In genomic region chr8:71988110-71988866, GRCm38 (mm10) we compare ENCODE assay signal across 8 mouse cellular contexts. TPM values are rescaled to one million over a fixed set of nuclear protein-coding genes. Genes with fewer than 3 reads are reported as not detected.
DNase-seq lines count a peak whose midpoint lies in the region; ATAC-seq lines count a peak whose summit lies in the region.

No protein-coding gene starts in this region.

- no peak for ATAC-seq in erythroblast, adult 5-6 weeks (replicated peaks; ENCODE audit: low FRiP score, poor library complexity, severe bottlenecking)
- peak; percentile 60; the same call in 1 of the 2 replicates for ATAC-seq in embryonic facial prominence, embryonic 11.5 days (replicated peaks; ENCODE audit: insufficient number of reproducible peaks, low FRiP score, low TSS enrichment, low read depth)
- peak; percentile 54 for ATAC-seq in heart, embryonic 15.5 days (replicated peaks; ENCODE audit: insufficient number of reproducible peaks, insufficient read depth, low FRiP score, low read depth)
- ATAC-seq in liver, embryonic 11.5 days (replicated peaks; ENCODE audit: low FRiP score), result peak; percentile 54; the same call in 1 of the 2 replicates
- ATAC-seq in stomach, embryonic 14.5 days (ENCODE audit: insufficient number of reproducible peaks, insufficient read depth, low FRiP score, low read depth), result peak; percentile 67

- no peaks in the 10 kb centered on the region for H3K9me3 ChIP-seq in erythroblast, embryonic 14.5 days (ENCODE audit: control insufficient read depth, low read length)
- H3K9me3 ChIP-seq in embryonic facial prominence, embryonic 11.5 days (replicated peaks; ENCODE audit: control insufficient read depth, low read length), result no peaks in the 10 kb centered on the region
- no peaks in the 10 kb centered on the region for H3K9me3 ChIP-seq in heart, embryonic 15.5 days (replicated peaks)
- H3K9me3 ChIP-seq in liver, embryonic 11.5 days (ENCODE audit: control insufficient read depth, low read length), result no peaks in the 10 kb centered on the region
- no peaks in the 10 kb centered on the region for H3K9me3 ChIP-seq in stomach, embryonic 14.5 days (ENCODE audit: control insufficient read depth, low read depth, low read length)

- H3K27ac ChIP-seq in embryonic facial prominence, embryonic 11.5 days (replicated peaks; ENCODE audit: low read depth, low read length), result no peak overlapping the region
- no peak overlapping the region for H3K27ac ChIP-seq in heart, embryonic 15.5 days
- H3K27ac ChIP-seq in liver, embryonic 11.5 days (ENCODE audit: low read depth, low read length), result no peak overlapping the region
- H3K27ac ChIP-seq in stomach, embryonic 14.5 days (ENCODE audit: low read length), result no peak overlapping the region

- H3K9ac ChIP-seq in embryonic facial prominence, embryonic 11.5 days (replicated peaks; ENCODE audit: low read length), result peak overlapping the region; percentile 60
- peak overlapping the region; percentile 51; the same call in 1 of the 2 replicates for H3K9ac ChIP-seq in heart, embryonic 15.5 days
- H3K9ac ChIP-seq in liver, embryonic 11.5 days (ENCODE audit: low read depth, low read length), result peak overlapping the region; percentile 53; the same call in 1 of the 2 replicates
- 0 out of 2 replicates have a peak overlapping the region, but pooled peaks have one; percentile 28 for H3K9ac ChIP-seq in stomach, embryonic 14.5 days (replicated peaks; ENCODE audit: low read depth, low read length)

- no peaks in the 10 kb centered on the region for H3K4me1 ChIP-seq in erythroblast, embryonic 14.5 days (ENCODE audit: control insufficient read depth)
- H3K4me1 ChIP-seq in embryonic facial prominence, embryonic 11.5 days (ENCODE audit: control insufficient read depth, insufficient read depth, low read length), result no peaks in the 10 kb centered on the region
- no peaks in the 10 kb centered on the region for H3K4me1 ChIP-seq in heart, embryonic 15.5 days (replicated peaks)
- H3K4me1 ChIP-seq in liver, embryonic 11.5 days (replicated peaks; ENCODE audit: control insufficient read depth, insufficient read depth, low read length), result no peaks in the 10 kb centered on the region
- no peaks in the 10 kb centered on the region for H3K4me1 ChIP-seq in stomach, embryonic 14.5 days (ENCODE audit: control insufficient read depth, insufficient read depth, low read length)

- H3K4me2 ChIP-seq in embryonic facial prominence, embryonic 11.5 days (ENCODE audit: low read depth, low read length), result peak overlapping the region; percentile 64
- H3K4me2 ChIP-seq in heart, embryonic 15.5 days, result peak overlapping the region; percentile 75
- peak overlapping the region; percentile 64 for H3K4me2 ChIP-seq in liver, embryonic 11.5 days
- H3K4me2 ChIP-seq in stomach, embryonic 14.5 days (replicated peaks; ENCODE audit: low read depth, low read length), result peak overlapping the region; percentile 55

- peak; percentile 67 for DNase-seq in embryonic facial prominence, embryonic 11.5 days (ENCODE audit: low spot score)
- DNase-seq in kidney, postnatal 14 days, result peak; percentile 70
- peak; percentile 38 for DNase-seq in liver, embryonic 11.5 days (ENCODE audit: low spot score)
- peak; percentile 69 for DNase-seq in naive thymus-derived CD4-positive, alpha-beta T cell, adult 2 months (ENCODE audit: low read depth)

- peak overlapping the region; percentile 38 for H3K4me3 ChIP-seq in erythroblast, embryonic 14.5 days (replicated peaks)
- peak overlapping the region; percentile 32 for H3K4me3 ChIP-seq in embryonic facial prominence, embryonic 11.5 days (ENCODE audit: low read depth, low read length)
- H3K4me3 ChIP-seq in heart, embryonic 15.5 days, result peak overlapping the region; percentile 53
- H3K4me3 ChIP-seq in liver, embryonic 11.5 days (ENCODE audit: low read depth, low read length), result peak overlapping the region; percentile 44
- peak overlapping the region; percentile 37 for H3K4me3 ChIP-seq in stomach, embryonic 14.5 days (ENCODE audit: low read depth, low read length)

- no peaks in the 10 kb centered on the region for H3K36me3 ChIP-seq in erythroblast, embryonic 14.5 days (ENCODE audit: control insufficient read depth)
- no peaks in the 10 kb centered on the region for H3K36me3 ChIP-seq in embryonic facial prominence, embryonic 11.5 days (replicated peaks; ENCODE audit: control insufficient read depth, insufficient read depth, low read depth, low read length)
- H3K36me3 ChIP-seq in heart, embryonic 15.5 days, result no peaks in the 10 kb centered on the region
- H3K36me3 ChIP-seq in liver, embryonic 11.5 days (ENCODE audit: control insufficient read depth, insufficient read depth, low read length), result no peaks in the 10 kb centered on the region
- H3K36me3 ChIP-seq in stomach, embryonic 14.5 days (ENCODE audit: control insufficient read depth, insufficient read depth, low read length), result no peaks in the 10 kb centered on the region

- H3K27me3 ChIP-seq in erythroblast, embryonic 14.5 days (ENCODE audit: control insufficient read depth), result no peaks in the 10 kb centered on the region; the same call in 1 of the 2 replicates
- H3K27me3 ChIP-seq in embryonic facial prominence, embryonic 11.5 days (ENCODE audit: control insufficient read depth, insufficient read depth, low read length), result no peaks in the 10 kb centered on the region
- H3K27me3 ChIP-seq in heart, embryonic 15.5 days, result peaks cover 4% of the 10 kb centered on the region; the same call in 1 of the 2 replicates
- H3K27me3 ChIP-seq in liver, embryonic 11.5 days (replicated peaks; ENCODE audit: control insufficient read depth, insufficient read depth, low read length), result no peaks in the 10 kb centered on the region
- no peaks in the 10 kb centered on the region for H3K27me3 ChIP-seq in stomach, embryonic 14.5 days (ENCODE audit: control insufficient read depth, insufficient read depth, low read length)

- WGBS in embryonic facial prominence, embryonic 11.5 days, result 8% methylated on average over 24 of the region's 24 CpGs
- 13% methylated on average over 24 of the region's 24 CpGs for WGBS in heart, embryonic 15.5 days
- WGBS in liver, embryonic 11.5 days, result 11% methylated on average over 24 of the region's 24 CpGs
- WGBS in stomach, embryonic 14.5 days, result 11% methylated on average over 24 of the region's 24 CpGs

RNA-seq across cellular contexts. Expression of gene Cyp4f18, which starts 21.1 kb away (rescaled TPM):
- polyA plus RNA-seq in erythroblast, embryonic 14.5 days (2012), result 0.16 and 0.19 TPM in 2 replicates
- 15.3 and 25.2 TPM in 2 replicates for total RNA-seq in erythroblast, adult 5-6 weeks (2015; ENCODE audit: low replicate concordance)
- 7.7 and 10.3 TPM in 2 replicates for total RNA-seq in erythroblast, adult 5-6 weeks (2017; ENCODE audit: low replicate concordance)
- polyA plus RNA-seq in embryonic facial prominence, embryonic 11.5 days (2014; fragmentation: Nextera tagmentation; extraction: Ambion mirVana), result 0.36 and 0.71 TPM in 2 replicates
- 1.1 and 1.5 TPM in 2 replicates for polyA plus RNA-seq in heart, embryonic 15.5 days (2015; fragmentation: Nextera tagmentation; extraction: Ambion mirVana)
- polyA plus RNA-seq in liver, embryonic 11.5 days (2014; fragmentation: Nextera tagmentation; extraction: Ambion mirVana), result 0.60 and 2.1 TPM in 2 replicates
- 1.6 and 2.1 TPM in 2 replicates for polyA plus RNA-seq in stomach, embryonic 14.5 days (2014; fragmentation: Nextera tagmentation; extraction: Ambion mirVana)

RNA-seq across cellular contexts. Expression of gene Zfp961, which starts 37.5 kb away (rescaled TPM):
- polyA plus RNA-seq in erythroblast, embryonic 14.5 days (2012), result 0.03 and 0.12 TPM in 2 replicates
- total RNA-seq in erythroblast, adult 5-6 weeks (2015; ENCODE audit: low replicate concordance), result 11.7 and 15.8 TPM in 2 replicates
- total RNA-seq in erythroblast, adult 5-6 weeks (2017; ENCODE audit: low replicate concordance), result 8.6 and 9.1 TPM in 2 replicates
- polyA plus RNA-seq in embryonic facial prominence, embryonic 11.5 days (2014; fragmentation: Nextera tagmentation; extraction: Ambion mirVana), result 30.9 and 32.1 TPM in 2 replicates
- 9.6 and 12.6 TPM in 2 replicates for polyA plus RNA-seq in heart, embryonic 15.5 days (2015; fragmentation: Nextera tagmentation; extraction: Ambion mirVana)
- 22.7 and 24.1 TPM in 2 replicates for polyA plus RNA-seq in liver, embryonic 11.5 days (2014; fragmentation: Nextera tagmentation; extraction: Ambion mirVana)
- polyA plus RNA-seq in stomach, embryonic 14.5 days (2014; fragmentation: Nextera tagmentation; extraction: Ambion mirVana), result 22.3 and 27.4 TPM in 2 replicates

RNA-seq across cellular contexts. Expression of gene Olfr372, which starts 52.7 kb away (rescaled TPM):
- polyA plus RNA-seq in erythroblast, embryonic 14.5 days (2012), result not detected in 2 replicates
- not detected in 2 replicates for total RNA-seq in erythroblast, adult 5-6 weeks (2015; ENCODE audit: low replicate concordance)
- total RNA-seq in erythroblast, adult 5-6 weeks (2017; ENCODE audit: low replicate concordance), result not detected in 2 replicates
- polyA plus RNA-seq in embryonic facial prominence, embryonic 11.5 days (2014; fragmentation: Nextera tagmentation; extraction: Ambion mirVana), result not detected in 2 replicates
- not detected in 2 replicates for polyA plus RNA-seq in heart, embryonic 15.5 days (2015; fragmentation: Nextera tagmentation; extraction: Ambion mirVana)
- polyA plus RNA-seq in liver, embryonic 11.5 days (2014; fragmentation: Nextera tagmentation; extraction: Ambion mirVana), result not detected in 2 replicates
- polyA plus RNA-seq in stomach, embryonic 14.5 days (2014; fragmentation: Nextera tagmentation; extraction: Ambion mirVana), result not detected in 2 replicates
